Mouse (Mus musculus) Patski (cell line): ENCODE results near the gene Tdrd9. TPM values are rescaled to one million over a fixed set of nuclear protein-coding genes. Genes with fewer than 3 reads are reported as not detected.
A peak's percentile ranks its signal among the peaks of the same experiment; 100 is the strongest.
"Not testable (repeated sequence)": the region's sequence is repeated elsewhere in the genome, so short reads cannot be mapped to it uniquely, and the experiment has no call there.

ENCODE experiments used
- ATAC-seq: fragments of 100-300 bp; one replicate; pipeline ENCODE4 v1.8.0; 2021
- CTCF ChIA-PET: fragments of 350-600 bp; sonication (Branson Sonifier 250); formaldehyde crosslinking; loops from one replicate; lab custom pipeline; 2022; ENCODE audit warnings: inconsistent platforms; lab: Charles Lee
- POLR2A ChIA-PET: fragments of 350-600 bp; sonication (Branson Sonifier 250); formaldehyde crosslinking; loops from one replicate; lab custom pipeline; 2022; ENCODE audit warnings: antibody characterized with exemption, inconsistent platforms; lab: Charles Lee
- DNase-seq: peaks from one replicate; pipeline ENCODE4 v3.0.0-alpha.2; 2011; ENCODE audit warnings: low read depth, low spot score
- H3K27me3 ChIP-seq: fragments of 371-371 bp; one replicate; pipeline ENCODE4 v1.5.1; 2021
- CTCF ChIP-seq: fragments of 100-300 bp; IDR thresholded peaks from one replicate; pipeline ENCODE4 v1.5.1; 2021
- in situ Hi-C: fragments of 300-500 bp; cut with MboI; formaldehyde crosslinking; loops from 3 replicates; pipeline ENCODE4 v1.11.1; 2018; ENCODE audit warnings: low pct_unique_long_range_greater_than_20kb, mixed read lengths
- polyA plus RNA-seq: library from polyadenylated mRNA; unstranded; gene quantifications from one replicate; pipeline ENCODE4 v1.2.3, GENCODE M21; 2021

Gene Tdrd9
- polyA plus RNA-seq, 1 experiment from 2014 or later = 0.21 TPM

GRCm38 (mm10) chr12:111938623-111939177 is 32.7 kb upstream of the Tdrd9 start:
- ATAC-seq (no peak), DNase-seq (no peak)
- CTCF ChIA-PET = no interaction called here
- TF ChIP-seq CTCF = no peak
- no peaks in the 10 kb centered on the region for H3K27me3 ChIP-seq
- in situ Hi-C loops = no loop called here
- POLR2A ChIA-PET = no interaction called here

- POLR2A ChIA-PET = no interaction called here
- DNase-seq = no peak
Measured at GRCm38 (mm10) chr12:111943421-111944064, 27.8 kb upstream of the Tdrd9 start.

GRCm38 (mm10) chr12:111944065-111944987 is 27.0 kb upstream of the Tdrd9 start:
- CTCF ChIA-PET = interaction anchor here (1.5 kb wide), 1 partner anchor 8 kb away, joined by 3 read pairs; no protein-coding TSS in a partner anchor
- DNase-seq, POLR2A ChIA-PET, ATAC-seq, H3K27me3 ChIP-seq: not testable (repeated sequence)
- in situ Hi-C loops = loop anchor here (5.0 kb wide), 1 partner anchor 37 kb away; the partner anchor contains the start of gene Ppp1r13b

More at GRCm38 (mm10) chr12:111943421-111944064, 27.8 kb upstream of the Tdrd9 start:
- no peak for ATAC-seq
- CTCF ChIA-PET = no interaction called here
- TF ChIP-seq CTCF = no peak
- in situ Hi-C loops = loop anchor here (5.0 kb wide), 1 partner anchor 36 kb away; the partner anchor contains the start of gene Ppp1r13b
- H3K27me3 ChIP-seq = no peaks in the 10 kb centered on the region

GRCm38 (mm10) chr12:111945115-111945514 is 26.2 kb upstream of the Tdrd9 start:
- ChIA-PET CTCF (interaction anchor here (1.5 kb wide), 1 partner anchor 8 kb away, joined by 3 read pairs; no protein-coding TSS in a partner anchor), POLR2A (no interaction called here)
- no peaks in the 10 kb centered on the region for H3K27me3 ChIP-seq
- TF ChIP-seq CTCF = no peak
- no peak for DNase-seq
- ATAC-seq = no peak
- in situ Hi-C loops = no loop called here

- ChIA-PET POLR2A (interaction anchor here (0.5 kb wide), 1 partner anchor 82 kb away, joined by 3 read pairs; no protein-coding TSS in a partner anchor), CTCF (interaction anchor here (0.7 to 1.9 kb wide), 6 partner anchors 9 to 122 kb away, joined by 3 to 4 read pairs (median 4); no protein-coding TSS in a partner anchor)
- in situ Hi-C loops, H3K27me3 ChIP-seq, DNase-seq: not testable (repeated sequence)
- ATAC-seq = peak; percentile 25
Measured at GRCm38 (mm10) chr12:111945765-111946655, 25.3 kb upstream of the Tdrd9 start.

- TF ChIP-seq CTCF = no peak
- in situ Hi-C loops = no loop called here
- POLR2A ChIA-PET = interaction anchor here (0.6 kb wide), 1 partner anchor 130 kb away, joined by 4 read pairs; no protein-coding TSS in a partner anchor
- ATAC-seq (no peak), DNase-seq (no peak)
- CTCF ChIA-PET = interaction anchor here (0.7 to 1.9 kb wide), 5 partner anchors 14 to 123 kb away, joined by 3 to 4 read pairs (median 4); no protein-coding TSS in a partner anchor
- H3K27me3 ChIP-seq = no peaks in the 10 kb centered on the region
Measured at GRCm38 (mm10) chr12:111946716-111947115, 24.6 kb upstream of the Tdrd9 start.

GRCm38 (mm10) chr12:111950486-111950885 is 20.9 kb upstream of the Tdrd9 start:
- H3K27me3 ChIP-seq = no peaks in the 10 kb centered on the region
- DNase-seq (no peak), ATAC-seq (no peak)
- ChIA-PET CTCF (interaction anchor here (1.0 to 1.2 kb wide), 4 partner anchors 16 to 211 kb away, joined by 3 to 6 read pairs (median 3); partner anchors contain the start of gene Atp5mpl), POLR2A (no interaction called here)
- TF ChIP-seq CTCF = no peak
- in situ Hi-C loops = loop anchor here (5.0 kb wide), 1 partner anchor 73 kb away; no protein-coding TSS in a partner anchor

GRCm38 (mm10) chr12:111951701-111952100 is 19.7 kb upstream of the Tdrd9 start:
- ChIA-PET CTCF (interaction anchor here (1.1 to 1.2 kb wide), 3 partner anchors 15 to 213 kb away, joined by 3 to 6 read pairs (median 3); partner anchors contain the start of gene Atp5mpl), POLR2A (no interaction called here)
- no peak for TF ChIP-seq CTCF
- no peak for ATAC-seq
- H3K27me3 ChIP-seq = no peaks in the 10 kb centered on the region
- in situ Hi-C loops = loop anchor here (5.0 kb wide), 1 partner anchor 74 kb away; no protein-coding TSS in a partner anchor
- no peak for DNase-seq

- no peaks in the 10 kb centered on the region for H3K27me3 ChIP-seq
- ATAC-seq (no peak), DNase-seq (no peak)
- POLR2A ChIA-PET = no interaction called here
- in situ Hi-C loops = no loop called here
- no peak for TF ChIP-seq CTCF
- CTCF ChIA-PET = no interaction called here
Measured at GRCm38 (mm10) chr12:111956173-111956572, 15.2 kb upstream of the Tdrd9 start.
